Mouse (Mus musculus): ENCODE data around the gene Cnksr1. TPM values are rescaled to one million over a fixed set of nuclear protein-coding genes. Genes with fewer than 3 reads are reported as not detected.

Cnksr1 gene
- polyA plus RNA-seq, 2 experiments: 0.06 TPM; not detected in 1

DNA sequence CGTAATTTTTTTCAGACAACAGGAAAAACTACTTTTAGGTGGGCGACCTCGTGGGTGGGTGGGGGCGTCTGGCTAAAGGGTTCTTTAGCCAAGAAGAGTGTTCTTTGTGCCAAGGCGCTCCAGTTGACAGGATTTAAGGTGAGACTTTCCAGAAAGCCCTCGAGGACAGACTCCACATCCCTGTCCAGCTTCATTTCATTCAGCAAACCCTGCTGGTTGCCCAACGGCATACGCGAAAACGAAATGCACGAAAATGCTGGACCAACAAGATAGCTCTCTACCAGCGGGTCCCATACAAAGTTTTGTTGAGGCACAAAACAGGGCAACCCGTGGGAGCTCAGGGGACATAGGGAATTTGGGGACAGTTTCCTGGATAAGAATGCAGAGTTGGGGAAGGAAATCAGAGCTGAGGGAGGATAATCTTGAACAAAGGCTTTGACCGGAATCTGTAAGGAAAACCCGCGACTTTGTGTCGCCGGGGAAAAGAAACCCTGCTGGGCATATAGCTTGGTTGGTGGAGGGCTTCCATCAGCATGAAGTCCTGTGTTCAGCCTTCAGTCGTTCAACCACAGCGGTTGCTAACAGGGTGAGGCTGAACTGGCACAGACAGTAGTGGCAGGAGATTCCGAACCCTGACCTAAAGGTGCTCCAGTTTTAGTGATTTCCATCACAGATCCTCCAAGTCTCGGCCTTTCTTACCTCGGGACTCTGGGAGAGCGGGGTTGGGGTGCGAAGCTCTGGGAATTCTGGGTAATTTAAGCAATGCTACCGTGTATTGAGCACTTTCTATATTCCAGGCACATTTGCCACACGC lies 12.1 kb upstream of the Cnksr1 start:
- Histone ChIP-seq H3K9ac (replicated peaks) (no peak overlapping the region), H3K27ac (no peak overlapping the region), H3K36me3 (replicated peaks; ENCODE audit: control insufficient read depth, insufficient read depth, low read depth) (no peaks in the 10 kb centered on the region), H3K9me3 (ENCODE audit: control insufficient read depth, low read length) (no peaks in the 10 kb centered on the region), H3K4me3 (ENCODE audit: insufficient read depth in 1 of 2, low read depth in 2 of 2, low read length in 2 of 2) (no peak overlapping the region; a peak in 1 of 4 replicates), H3K27me3 (ENCODE audit: control insufficient read depth, insufficient read depth, low read length) (peaks cover 78% of the 10 kb centered on the region), H3K4me2 (ENCODE audit: low read depth) (peak overlapping the region; percentile 61), H3K4me1 (replicated peaks; ENCODE audit: control insufficient read depth in 2 of 2, insufficient read depth in 2 of 2, low read length in 1 of 2) (peaks cover 0 to 13% of the 10 kb centered on the region in 2 experiments; a peak in 2 of 4 replicates)
- no peak for TF ChIP-seq EP300 (IDR thresholded peaks at IDR 0.05; ENCODE audit: low read depth)
- no peak for TF ChIP-seq CTCF (IDR thresholded peaks at IDR 0.05; ENCODE audit: low read depth)
- 12% methylated on average over 27 of the region's 27 CpGs for WGBS (ENCODE audit: insufficient replicate concordance)
- DNase-seq (ENCODE audit: low read depth in 3 of 3, low spot score in 3 of 3): no peak
- ATAC-seq (ENCODE audit: insufficient read depth): no peak

DNA sequence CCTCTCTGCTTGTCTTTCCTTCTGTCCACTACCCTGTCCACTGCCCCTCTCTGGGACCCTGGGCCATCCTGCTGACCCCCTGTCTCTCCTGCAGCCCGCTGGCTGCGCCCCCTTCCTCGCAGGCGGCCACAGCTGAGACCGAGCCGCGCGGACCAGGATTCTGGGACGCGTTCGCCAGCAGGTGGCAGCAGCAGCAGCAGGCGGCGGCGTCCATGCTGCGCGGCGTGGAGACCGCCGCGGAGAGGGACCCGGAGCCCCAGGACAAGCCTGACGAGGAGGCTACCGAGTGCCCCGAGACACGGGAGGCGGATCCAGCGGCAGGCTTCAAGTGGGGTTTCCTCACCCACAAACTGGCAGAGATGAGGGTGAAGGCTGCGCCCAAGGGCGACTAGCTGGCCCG lies 11.5 kb upstream of the Cnksr1 start:
- Histone ChIP-seq H3K4me1 (replicated peaks; ENCODE audit: control insufficient read depth in 2 of 2, insufficient read depth in 2 of 2, low read length in 1 of 2) (peaks cover under 1 to 12% of the 10 kb centered on the region in 2 experiments; a peak in 3 of 4 replicates), H3K27me3 (ENCODE audit: control insufficient read depth, insufficient read depth, low read length) (peaks cover 71% of the 10 kb centered on the region), H3K4me3 (ENCODE audit: insufficient read depth in 1 of 2, low read depth in 2 of 2, low read length in 2 of 2) (peak overlapping the region in 1 of 2 experiments; percentile 29; a peak in 2 of 4 replicates), H3K27ac (no peak overlapping the region), H3K4me2 (ENCODE audit: low read depth) (peak overlapping the region; percentile 55), H3K36me3 (replicated peaks; ENCODE audit: control insufficient read depth, insufficient read depth, low read depth) (no peaks in the 10 kb centered on the region), H3K9ac (replicated peaks) (no peak overlapping the region), H3K9me3 (ENCODE audit: control insufficient read depth, low read length) (no peaks in the 10 kb centered on the region)
- DNase-seq (ENCODE audit: low read depth in 3 of 3, low spot score in 3 of 3): no peak
- 4% methylated on average over 30 of the region's 30 CpGs for WGBS (ENCODE audit: insufficient replicate concordance)
- TF ChIP-seq CTCF (IDR thresholded peaks at IDR 0.05; ENCODE audit: low read depth) (peak; percentile 85), EP300 (IDR thresholded peaks at IDR 0.05; ENCODE audit: low read depth) (no peak)
- ATAC-seq (ENCODE audit: insufficient read depth): no peak

DNA sequence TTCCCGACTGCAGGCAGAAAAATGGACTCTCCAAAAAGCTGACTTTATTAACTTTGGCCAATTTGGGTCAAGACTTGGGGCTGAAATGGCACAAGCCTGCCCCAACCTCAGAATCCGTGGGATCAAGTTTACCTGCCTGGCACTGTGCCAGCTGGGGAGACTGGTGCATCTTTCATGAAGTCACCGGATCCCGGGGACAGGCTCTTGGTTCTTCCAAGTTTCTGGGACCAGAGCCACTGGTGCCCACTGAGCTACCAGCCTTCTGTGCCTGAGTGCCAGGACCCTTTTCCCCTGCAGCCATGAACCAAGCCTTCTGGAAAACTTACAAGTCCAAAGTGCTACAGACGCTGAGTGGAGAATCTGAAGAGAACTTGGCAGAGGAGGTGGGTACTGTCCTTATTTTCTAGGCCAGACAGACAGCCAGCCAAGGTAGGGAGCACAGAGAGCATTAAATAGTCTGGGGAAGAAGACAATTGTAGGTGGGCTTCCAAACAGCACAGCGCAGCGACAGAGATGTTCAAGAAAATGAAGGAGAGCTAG lies 8.6 kb upstream of the Cnksr1 start, which contains the start of gene Gm30191:
Gene Gm30191 (plus strand): TSS at position 217 of the 540 bp plus-strand sequence.
- H3K27me3 ChIP-seq (ENCODE audit: control insufficient read depth, insufficient read depth, low read length): peaks cover 43% of the 10 kb centered on the region
- H3K9me3 ChIP-seq (ENCODE audit: control insufficient read depth, low read length): no peaks in the 10 kb centered on the region
- no peak for DNase-seq (ENCODE audit: low read depth in 3 of 3, low spot score in 3 of 3)
- no peak within 1 kb of the TSS for H3K9ac ChIP-seq (replicated peaks)
- H3K27ac ChIP-seq: no peak within 1 kb of the TSS
- WGBS (ENCODE audit: insufficient replicate concordance): 65% methylated on average over 7 of the region's 7 CpGs
- peak within 1 kb of the TSS; percentile 93 for H3K4me2 ChIP-seq (ENCODE audit: low read depth)
- peaks cover 2 to 3% of the 10 kb centered on the region in 2 experiments; a peak in 2 of 4 replicates for H3K4me1 ChIP-seq (replicated peaks; ENCODE audit: control insufficient read depth in 2 of 2, insufficient read depth in 2 of 2, low read length in 1 of 2)
- H3K36me3 ChIP-seq (replicated peaks; ENCODE audit: control insufficient read depth, insufficient read depth, low read depth): no peaks in the 10 kb centered on the region
- H3K4me3 ChIP-seq (ENCODE audit: insufficient read depth in 1 of 2, low read depth in 2 of 2, low read length in 2 of 2): peak within 1 kb of the TSS in 1 of 2 experiments; percentile 84; a peak in 2 of 4 replicates
- no peak for ATAC-seq (ENCODE audit: insufficient read depth)
- TF ChIP-seq EP300 (IDR thresholded peaks at IDR 0.05; ENCODE audit: low read depth) (no peak), CTCF (IDR thresholded peaks at IDR 0.05; ENCODE audit: low read depth) (no peak)

DNA sequence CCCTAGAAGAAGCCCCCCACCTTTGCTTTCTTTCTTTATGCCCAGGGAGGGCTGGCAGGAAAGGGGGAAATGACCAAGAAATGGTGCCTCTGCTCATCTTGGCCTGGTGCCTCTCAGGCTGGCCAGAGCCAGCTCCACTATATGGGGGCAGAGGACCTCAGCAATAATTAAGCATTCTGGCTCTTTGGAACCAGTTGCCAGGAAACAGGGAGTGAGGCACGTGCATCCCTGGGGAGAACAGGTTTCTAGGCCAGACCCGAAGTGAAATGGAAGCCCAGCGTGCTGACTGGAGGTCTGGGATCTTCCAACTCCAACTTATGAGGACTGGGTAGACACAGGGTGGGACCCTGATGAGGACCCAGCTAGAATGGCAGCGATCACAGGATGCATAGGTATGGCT lies 8.1 kb upstream of the Cnksr1 start:
- Histone ChIP-seq H3K4me1 (replicated peaks; ENCODE audit: control insufficient read depth in 2 of 2, insufficient read depth in 2 of 2, low read length in 1 of 2) (peaks cover 2 to 3% of the 10 kb centered on the region in 2 experiments; a peak in 2 of 4 replicates), H3K4me3 (ENCODE audit: insufficient read depth in 1 of 2, low read depth in 2 of 2, low read length in 2 of 2) (no peak overlapping the region), H3K9me3 (ENCODE audit: control insufficient read depth, low read length) (no peaks in the 10 kb centered on the region), H3K36me3 (replicated peaks; ENCODE audit: control insufficient read depth, insufficient read depth, low read depth) (no peaks in the 10 kb centered on the region), H3K9ac (replicated peaks) (no peak overlapping the region), H3K27me3 (ENCODE audit: control insufficient read depth, insufficient read depth, low read length) (peaks cover 38% of the 10 kb centered on the region), H3K27ac (no peak overlapping the region), H3K4me2 (ENCODE audit: low read depth) (no peak overlapping the region; the same call in 1 of the 2 replicates)
- 47% methylated on average over 4 of the region's 4 CpGs for WGBS (ENCODE audit: insufficient replicate concordance)
- no peak for DNase-seq (ENCODE audit: low read depth in 3 of 3, low spot score in 3 of 3)
- TF ChIP-seq EP300 (IDR thresholded peaks at IDR 0.05; ENCODE audit: low read depth) (no peak), CTCF (IDR thresholded peaks at IDR 0.05; ENCODE audit: low read depth) (no peak)
- no peak for ATAC-seq (ENCODE audit: insufficient read depth)

All from liver, embryonic 14.5 days (tissue).